Mouse (Mus musculus): Measurements from ENCODE around the gene Il22. TPM values are rescaled to one million over a fixed set of nuclear protein-coding genes. Genes with fewer than 3 reads are reported as not detected.
"Not testable (repeated sequence)": the region's sequence is repeated elsewhere in the genome, so short reads cannot be mapped to it uniquely, and the experiment has no call there.

Il22 gene
- not detected in 2 replicates for polyA plus RNA-seq (2014; fragmentation: Nextera tagmentation; extraction: Ambion mirVana)

DNA sequence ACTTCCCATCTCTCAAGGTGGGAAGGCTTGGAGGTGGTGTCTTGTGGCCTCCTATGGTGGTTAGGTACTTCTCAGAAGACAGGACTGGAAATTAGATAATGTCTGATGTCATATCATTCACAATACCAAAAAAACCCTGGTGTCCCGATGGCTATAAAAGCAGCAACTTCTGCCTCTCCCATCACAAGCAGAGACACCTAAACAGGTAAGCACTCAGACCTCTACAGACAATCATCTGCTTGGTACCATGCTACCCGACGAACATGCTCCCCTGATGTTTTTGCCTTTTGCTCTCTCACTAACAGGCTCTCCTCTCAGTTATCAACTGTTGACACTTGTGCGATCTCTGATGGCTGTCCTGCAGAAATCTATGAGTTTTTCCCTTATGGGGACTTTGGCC lies at the start of gene Il22:
Gene Il22 (plus strand): TSS at position 301 of the 400 bp plus-strand sequence.
- WGBS (ENCODE audit: insufficient replicate concordance): 77% methylated on average over 4 of the region's 4 CpGs
- Histone ChIP-seq H3K9me3 (replicated peaks; ENCODE audit: control insufficient read depth, low read length) (no peaks in the 10 kb centered on the region), H3K27ac (ENCODE audit: low read depth, low read length) (no peak within 1 kb of the TSS), H3K27me3 (ENCODE audit: control insufficient read depth, insufficient read depth, low read length) (no peaks in the 10 kb centered on the region), H3K4me3 (ENCODE audit: low read depth, low read length) (no peak within 1 kb of the TSS), H3K9ac (ENCODE audit: low read depth, low read length) (no peak within 1 kb of the TSS), H3K36me3 (ENCODE audit: control insufficient read depth, insufficient read depth, low read length) (no peaks in the 10 kb centered on the region), H3K4me1 (ENCODE audit: control insufficient read depth, insufficient read depth, low read length) (no peaks in the 10 kb centered on the region), H3K4me2 (no peak within 1 kb of the TSS)
- no peak for ATAC-seq (replicated peaks; ENCODE audit: insufficient number of reproducible peaks, low FRiP score, low TSS enrichment)

DNA sequence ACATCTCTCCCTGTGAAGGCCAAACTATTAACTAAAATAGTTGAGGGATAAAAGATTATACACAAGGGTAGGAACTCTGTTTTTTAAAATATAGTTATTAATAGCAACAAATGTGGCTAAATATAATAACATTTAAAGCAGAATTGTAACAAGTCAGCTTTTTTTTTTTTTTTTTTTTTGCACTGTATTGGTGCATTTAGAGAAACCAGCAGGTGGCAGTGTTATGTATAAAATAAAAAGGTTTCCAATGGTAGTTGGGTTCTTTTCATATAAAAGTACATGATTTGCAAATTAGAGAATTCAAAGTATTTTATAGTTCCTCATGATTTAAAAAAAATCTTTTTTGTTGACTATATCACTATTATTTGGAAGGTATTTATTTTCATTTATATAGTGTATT lies 48.8 kb upstream of the Il22 start:
- H3K9me3 ChIP-seq (replicated peaks; ENCODE audit: control insufficient read depth, low read length): no peaks in the 10 kb centered on the region
- no peak overlapping the region for H3K9ac ChIP-seq (ENCODE audit: low read depth, low read length)
- peaks cover 7% of the 10 kb centered on the region for H3K36me3 ChIP-seq (ENCODE audit: control insufficient read depth, insufficient read depth, low read length)
- H3K27me3 ChIP-seq (ENCODE audit: control insufficient read depth, insufficient read depth, low read length): no peaks in the 10 kb centered on the region
- no peak for ATAC-seq (replicated peaks; ENCODE audit: insufficient number of reproducible peaks, low FRiP score, low TSS enrichment)
- H3K4me2 ChIP-seq: no peak overlapping the region
- H3K27ac ChIP-seq (ENCODE audit: low read depth, low read length): no peak overlapping the region
- H3K4me3 ChIP-seq (ENCODE audit: low read depth, low read length): no peak overlapping the region
- H3K4me1 ChIP-seq (ENCODE audit: control insufficient read depth, insufficient read depth, low read length): no peaks in the 10 kb centered on the region

GRCm38 (mm10) chr10:118161131-118161530 lies 43.6 kb upstream of the Il22 start:
- H3K9me3 ChIP-seq (replicated peaks; ENCODE audit: control insufficient read depth, low read length): no peaks in the 10 kb centered on the region
- no peak for ATAC-seq (replicated peaks; ENCODE audit: insufficient number of reproducible peaks, low FRiP score, low TSS enrichment)
- H3K9ac ChIP-seq (ENCODE audit: low read depth, low read length): no peak overlapping the region
- peaks cover 10% of the 10 kb centered on the region for H3K36me3 ChIP-seq (ENCODE audit: control insufficient read depth, insufficient read depth, low read length)
- H3K27ac ChIP-seq (ENCODE audit: low read depth, low read length): no peak overlapping the region
- H3K4me2 ChIP-seq: no peak overlapping the region
- H3K27me3 ChIP-seq (ENCODE audit: control insufficient read depth, insufficient read depth, low read length): no peaks in the 10 kb centered on the region
- H3K4me3 ChIP-seq (ENCODE audit: low read depth, low read length): no peak overlapping the region
- H3K4me1 ChIP-seq (ENCODE audit: control insufficient read depth, insufficient read depth, low read length): no peaks in the 10 kb centered on the region
- WGBS (ENCODE audit: insufficient replicate concordance): 83% methylated on average over 2 of the region's 2 CpGs

GRCm38 (mm10) chr10:118169212-118169611 lies 35.5 kb upstream of the Il22 start:
- Histone ChIP-seq H3K4me1 (ENCODE audit: control insufficient read depth, insufficient read depth, low read length) (no peaks in the 10 kb centered on the region), H3K4me2 (no peak overlapping the region), H3K36me3 (ENCODE audit: control insufficient read depth, insufficient read depth, low read length) (peaks cover 5% of the 10 kb centered on the region; the same call in 1 of the 2 replicates), H3K4me3 (ENCODE audit: low read depth, low read length) (no peak overlapping the region), H3K27me3 (ENCODE audit: control insufficient read depth, insufficient read depth, low read length) (no peaks in the 10 kb centered on the region), H3K9me3 (replicated peaks; ENCODE audit: control insufficient read depth, low read length) (no peaks in the 10 kb centered on the region), H3K27ac (ENCODE audit: low read depth, low read length) (no peak overlapping the region), H3K9ac (ENCODE audit: low read depth, low read length) (no peak overlapping the region)
- WGBS (ENCODE audit: insufficient replicate concordance): 76% methylated on average over 12 of the region's 12 CpGs
- ATAC-seq (replicated peaks; ENCODE audit: insufficient number of reproducible peaks, low FRiP score, low TSS enrichment): no peak

- no peaks in the 10 kb centered on the region for H3K9me3 ChIP-seq (replicated peaks; ENCODE audit: control insufficient read depth, low read length)
- no peak overlapping the region for H3K9ac ChIP-seq (ENCODE audit: low read depth, low read length)
- ATAC-seq (replicated peaks; ENCODE audit: insufficient number of reproducible peaks, low FRiP score, low TSS enrichment): no peak
- H3K27me3 ChIP-seq (ENCODE audit: control insufficient read depth, insufficient read depth, low read length): no peaks in the 10 kb centered on the region
- no peak overlapping the region for H3K4me2 ChIP-seq
- H3K27ac ChIP-seq (ENCODE audit: low read depth, low read length): no peak overlapping the region
- 80% methylated on average over 8 of the region's 8 CpGs for WGBS (ENCODE audit: insufficient replicate concordance)
- no peaks in the 10 kb centered on the region for H3K4me1 ChIP-seq (ENCODE audit: control insufficient read depth, insufficient read depth, low read length)
- no peaks in the 10 kb centered on the region for H3K36me3 ChIP-seq (ENCODE audit: control insufficient read depth, insufficient read depth, low read length)
- no peak overlapping the region for H3K4me3 ChIP-seq (ENCODE audit: low read depth, low read length)
Measured at GRCm38 (mm10) chr10:118172416-118172815, 32.3 kb upstream of the Il22 start.

- no peak for ATAC-seq (replicated peaks; ENCODE audit: insufficient number of reproducible peaks, low FRiP score, low TSS enrichment)
- Histone ChIP-seq H3K4me2 (no peak overlapping the region), H3K36me3 (ENCODE audit: control insufficient read depth, insufficient read depth, low read length) (no peaks in the 10 kb centered on the region), H3K9ac (ENCODE audit: low read depth, low read length) (no peak overlapping the region), H3K4me3 (ENCODE audit: low read depth, low read length) (no peak overlapping the region), H3K27me3 (ENCODE audit: control insufficient read depth, insufficient read depth, low read length) (no peaks in the 10 kb centered on the region), H3K27ac (ENCODE audit: low read depth, low read length) (no peak overlapping the region), H3K4me1 (ENCODE audit: control insufficient read depth, insufficient read depth, low read length) (no peaks in the 10 kb centered on the region), H3K9me3 (replicated peaks; ENCODE audit: control insufficient read depth, low read length) (no peaks in the 10 kb centered on the region)
- 85% methylated on average over 3 of the region's 3 CpGs for WGBS (ENCODE audit: insufficient replicate concordance)
Measured at GRCm38 (mm10) chr10:118172876-118173275, 31.9 kb upstream of the Il22 start.

DNA sequence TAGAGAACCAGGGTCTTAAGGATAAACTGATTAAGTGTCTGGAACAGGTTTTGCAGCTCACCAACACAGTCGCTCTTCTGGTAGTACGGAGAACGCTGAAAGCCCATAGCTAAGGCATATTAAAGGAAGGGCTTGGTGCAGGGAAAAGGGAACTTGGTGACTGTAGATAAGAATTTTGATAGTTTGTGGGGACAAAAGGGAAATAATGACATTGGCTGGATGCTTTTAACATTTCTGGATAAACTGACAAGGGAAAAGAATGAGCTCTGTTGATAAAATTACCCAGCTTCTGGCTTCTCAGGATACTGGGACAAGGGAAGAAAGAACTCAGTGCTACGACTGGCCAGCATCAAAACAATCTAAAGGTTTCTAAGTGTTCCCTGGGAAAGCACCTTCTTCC lies 29.2 kb upstream of the Il22 start:
- H3K4me1 ChIP-seq (ENCODE audit: control insufficient read depth, insufficient read depth, low read length); H3K27me3 ChIP-seq (ENCODE audit: control insufficient read depth, insufficient read depth, low read length); H3K4me3 ChIP-seq (ENCODE audit: low read depth, low read length); H3K27ac ChIP-seq (ENCODE audit: low read depth, low read length); H3K4me2 ChIP-seq; H3K9ac ChIP-seq (ENCODE audit: low read depth, low read length); ATAC-seq (replicated peaks; ENCODE audit: insufficient number of reproducible peaks, low FRiP score, low TSS enrichment); H3K9me3 ChIP-seq (replicated peaks; ENCODE audit: control insufficient read depth, low read length); H3K36me3 ChIP-seq (ENCODE audit: control insufficient read depth, insufficient read depth, low read length): not testable (repeated sequence)
- 62% methylated on average over 4 of the region's 4 CpGs for WGBS (ENCODE audit: insufficient replicate concordance)

DNA sequence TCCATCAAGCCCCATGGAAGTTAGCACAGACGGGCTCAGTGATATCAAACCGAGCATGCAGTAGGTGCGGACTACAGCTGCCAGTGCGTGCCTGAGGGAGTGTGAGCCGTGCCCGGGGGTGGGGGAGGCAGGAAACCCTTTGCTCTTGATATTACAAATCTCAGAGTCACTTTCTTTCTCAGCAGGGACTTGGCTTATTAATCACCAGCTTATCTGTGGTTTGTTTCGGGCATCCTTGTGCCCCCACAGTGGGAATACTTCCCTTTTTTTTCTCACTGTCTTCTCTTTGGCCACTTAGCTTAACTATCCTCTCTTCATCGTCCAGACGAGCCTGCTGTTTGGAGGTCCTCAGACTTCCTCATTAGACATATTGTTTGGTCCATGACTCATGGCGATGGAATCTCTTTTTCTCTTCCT lies 26.0 kb upstream of the Il22 start:
- H3K4me2 ChIP-seq: no peak overlapping the region
- H3K9me3 ChIP-seq (replicated peaks; ENCODE audit: control insufficient read depth, low read length): no peaks in the 10 kb centered on the region
- H3K27me3 ChIP-seq (ENCODE audit: control insufficient read depth, insufficient read depth, low read length): no peaks in the 10 kb centered on the region
- no peaks in the 10 kb centered on the region for H3K36me3 ChIP-seq (ENCODE audit: control insufficient read depth, insufficient read depth, low read length)
- no peak overlapping the region for H3K27ac ChIP-seq (ENCODE audit: low read depth, low read length)
- H3K4me3 ChIP-seq (ENCODE audit: low read depth, low read length): no peak overlapping the region
- no peak for ATAC-seq (replicated peaks; ENCODE audit: insufficient number of reproducible peaks, low FRiP score, low TSS enrichment)
- no peak overlapping the region for H3K9ac ChIP-seq (ENCODE audit: low read depth, low read length)
- 65% methylated on average over 10 of the region's 10 CpGs for WGBS (ENCODE audit: insufficient replicate concordance)
- no peaks in the 10 kb centered on the region for H3K4me1 ChIP-seq (ENCODE audit: control insufficient read depth, insufficient read depth, low read length)

- ATAC-seq (replicated peaks; ENCODE audit: insufficient number of reproducible peaks, low FRiP score, low TSS enrichment): no peak
- no peaks in the 10 kb centered on the region for H3K9me3 ChIP-seq (replicated peaks; ENCODE audit: control insufficient read depth, low read length)
- no peak overlapping the region for H3K4me3 ChIP-seq (ENCODE audit: low read depth, low read length)
- H3K27ac ChIP-seq (ENCODE audit: low read depth, low read length): no peak overlapping the region
- WGBS (ENCODE audit: insufficient replicate concordance): 84% methylated on average over 11 of the region's 11 CpGs
- no peaks in the 10 kb centered on the region for H3K4me1 ChIP-seq (ENCODE audit: control insufficient read depth, insufficient read depth, low read length)
- H3K4me2 ChIP-seq: no peak overlapping the region
- H3K9ac ChIP-seq (ENCODE audit: low read depth, low read length): no peak overlapping the region
- H3K36me3 ChIP-seq (ENCODE audit: control insufficient read depth, insufficient read depth, low read length): no peaks in the 10 kb centered on the region
- H3K27me3 ChIP-seq (ENCODE audit: control insufficient read depth, insufficient read depth, low read length): no peaks in the 10 kb centered on the region
Measured at GRCm38 (mm10) chr10:118179265-118179664, 25.5 kb upstream of the Il22 start.
